Mouse (Mus musculus): ENCODE measurements around the gene Tcn2. TPM values are rescaled to one million over a fixed set of nuclear protein-coding genes. Genes with fewer than 3 reads are reported as not detected.
"Not testable (repeated sequence)": the region's sequence is repeated elsewhere in the genome, so short reads cannot be mapped to it uniquely, and the experiment has no call there.

The Tcn2 gene
- polyA plus RNA-seq, 1 experiment from 2014 or later: 52.1 TPM

GRCm38 (mm10) chr11:3961761-3962160 lies 29.8 kb upstream of the Tcn2 start:
- Histone ChIP-seq H3K4me2 (no peak overlapping the region), H3K27me3 (no peaks in the 10 kb centered on the region), H3K4me3 (no peak overlapping the region), H3K9ac (no peak overlapping the region), H3K9me3 (no peaks in the 10 kb centered on the region), H3K27ac (no peak overlapping the region), H3K36me3 (no peaks in the 10 kb centered on the region), H3K4me1 (peaks cover 16% of the 10 kb centered on the region)
- WGBS: 45% methylated on average over 3 of the region's 3 CpGs
- ATAC-seq (ENCODE audit: borderline replicate concordance, extremely low read depth, low FRiP score, low TSS enrichment): no peak

- WGBS: 37% methylated on average over 2 of the region's 2 CpGs
- H3K4me2 ChIP-seq: no peak overlapping the region
- H3K27me3 ChIP-seq: no peaks in the 10 kb centered on the region
These were observed 28.9 kb upstream of the Tcn2 start for GRCm38 (mm10) chr11:3960901-3961300.

GRCm38 (mm10) chr11:3955371-3955770 lies 23.4 kb upstream of the Tcn2 start:
- H3K36me3 ChIP-seq; H3K4me3 ChIP-seq; H3K4me1 ChIP-seq; ATAC-seq (ENCODE audit: borderline replicate concordance, extremely low read depth, low FRiP score, low TSS enrichment); H3K27me3 ChIP-seq; H3K27ac ChIP-seq; H3K9ac ChIP-seq; H3K9me3 ChIP-seq; H3K4me2 ChIP-seq: not testable (repeated sequence)
- WGBS: 71% methylated on average over 4 of the region's 4 CpGs

More at GRCm38 (mm10) chr11:3960901-3961300, 28.9 kb upstream of the Tcn2 start:
- no peak overlapping the region for H3K9ac ChIP-seq
- no peak overlapping the region for H3K4me3 ChIP-seq
- H3K4me1 ChIP-seq: peaks cover 14% of the 10 kb centered on the region
- no peaks in the 10 kb centered on the region for H3K36me3 ChIP-seq
- no peak for ATAC-seq (ENCODE audit: borderline replicate concordance, extremely low read depth, low FRiP score, low TSS enrichment)
- no peak overlapping the region for H3K27ac ChIP-seq
- H3K9me3 ChIP-seq: no peaks in the 10 kb centered on the region

GRCm38 (mm10) chr11:3954876-3955275 lies 22.9 kb upstream of the Tcn2 start:
- not testable (repeated sequence) for H3K4me1 ChIP-seq; H3K4me3 ChIP-seq; H3K36me3 ChIP-seq; H3K27me3 ChIP-seq; H3K4me2 ChIP-seq; ATAC-seq (ENCODE audit: borderline replicate concordance, extremely low read depth, low FRiP score, low TSS enrichment); H3K9me3 ChIP-seq; H3K27ac ChIP-seq; H3K9ac ChIP-seq
- WGBS: 79% methylated on average over 5 of the region's 5 CpGs

GRCm38 (mm10) chr11:3946386-3946785 lies 14.4 kb upstream of the Tcn2 start:
- WGBS: 23% methylated on average over 1 of the region's 1 CpGs
- H3K4me3 ChIP-seq: no peak overlapping the region
- no peak overlapping the region for H3K27ac ChIP-seq
- no peaks in the 10 kb centered on the region for H3K4me1 ChIP-seq
- H3K9me3 ChIP-seq: no peaks in the 10 kb centered on the region
- H3K36me3 ChIP-seq: no peaks in the 10 kb centered on the region
- no peak overlapping the region for H3K4me2 ChIP-seq
- no peak for ATAC-seq (ENCODE audit: borderline replicate concordance, extremely low read depth, low FRiP score, low TSS enrichment)
- no peak overlapping the region for H3K9ac ChIP-seq
- peaks cover 3% of the 10 kb centered on the region; the same call in 1 of the 2 replicates for H3K27me3 ChIP-seq

GRCm38 (mm10) chr11:3941371-3941770 lies 9.4 kb upstream of the Tcn2 start:
- no peaks in the 10 kb centered on the region for H3K9me3 ChIP-seq
- H3K9ac ChIP-seq: no peak overlapping the region
- 67% methylated on average over 7 of the region's 7 CpGs for WGBS
- H3K36me3 ChIP-seq: no peaks in the 10 kb centered on the region
- peaks cover 2% of the 10 kb centered on the region; the same call in 1 of the 2 replicates for H3K27me3 ChIP-seq
- ATAC-seq (ENCODE audit: borderline replicate concordance, extremely low read depth, low FRiP score, low TSS enrichment): no peak
- no peak overlapping the region for H3K27ac ChIP-seq
- H3K4me2 ChIP-seq: no peak overlapping the region
- H3K4me3 ChIP-seq: no peak overlapping the region
- H3K4me1 ChIP-seq: no peaks in the 10 kb centered on the region

GRCm38 (mm10) chr11:3937321-3937874 lies 5.4 kb upstream of the Tcn2 start:
- 70% methylated on average over 13 of the region's 13 CpGs for WGBS
- H3K36me3 ChIP-seq: no peaks in the 10 kb centered on the region
- H3K9ac ChIP-seq: no peak overlapping the region
- H3K27me3 ChIP-seq: no peaks in the 10 kb centered on the region
- H3K27ac ChIP-seq: no peak overlapping the region
- 0 out of 2 replicates have a peak, but pooled peaks cover 3% of the 10 kb centered on the region for H3K4me1 ChIP-seq
- H3K4me3 ChIP-seq: no peak overlapping the region
- no peak overlapping the region for H3K4me2 ChIP-seq
- ATAC-seq (ENCODE audit: borderline replicate concordance, extremely low read depth, low FRiP score, low TSS enrichment): no peak
- no peaks in the 10 kb centered on the region for H3K9me3 ChIP-seq

- H3K4me2 ChIP-seq: no peak overlapping the region
- H3K27me3 ChIP-seq: no peaks in the 10 kb centered on the region
- H3K4me3 ChIP-seq: no peak overlapping the region
- H3K4me1 ChIP-seq: peaks cover 10% of the 10 kb centered on the region
- no peaks in the 10 kb centered on the region for H3K9me3 ChIP-seq
- no peak for ATAC-seq (ENCODE audit: borderline replicate concordance, extremely low read depth, low FRiP score, low TSS enrichment)
- H3K36me3 ChIP-seq: no peaks in the 10 kb centered on the region
- 78% methylated on average over 3 of the region's 3 CpGs for WGBS
- H3K27ac ChIP-seq: no peak overlapping the region
- no peak overlapping the region for H3K9ac ChIP-seq
These were observed 4.4 kb upstream of the Tcn2 start for GRCm38 (mm10) chr11:3936318-3936717.

GRCm38 (mm10) chr11:3935135-3935534 lies 3.2 kb upstream of the Tcn2 start:
- Histone ChIP-seq H3K4me1 (peaks cover 16% of the 10 kb centered on the region), H3K4me3 (no peak overlapping the region), H3K4me2 (no peak overlapping the region), H3K9ac (no peak overlapping the region), H3K27me3 (no peaks in the 10 kb centered on the region), H3K27ac (no peak overlapping the region), H3K9me3 (no peaks in the 10 kb centered on the region), H3K36me3 (no peaks in the 10 kb centered on the region)
- 67% methylated on average over 4 of the region's 4 CpGs for WGBS
- no peak for ATAC-seq (ENCODE audit: borderline replicate concordance, extremely low read depth, low FRiP score, low TSS enrichment)

- Histone ChIP-seq H3K9ac (no peak overlapping the region), H3K27me3 (no peaks in the 10 kb centered on the region), H3K4me3 (no peak overlapping the region), H3K9me3 (no peaks in the 10 kb centered on the region), H3K36me3 (no peaks in the 10 kb centered on the region), H3K4me1 (peaks cover 16% of the 10 kb centered on the region), H3K4me2 (no peak overlapping the region), H3K27ac (no peak overlapping the region)
- no peak for ATAC-seq (ENCODE audit: borderline replicate concordance, extremely low read depth, low FRiP score, low TSS enrichment)
- WGBS: 90% methylated on average over 9 of the region's 9 CpGs
These were observed 1.9 kb upstream of the Tcn2 start for GRCm38 (mm10) chr11:3933756-3934285.

- Histone ChIP-seq H3K4me2 (peak overlapping the region; percentile 81), H3K4me3 (peak overlapping the region; percentile 49), H3K27me3 (no peaks in the 10 kb centered on the region), H3K36me3 (peaks cover 3% of the 10 kb centered on the region; the same call in 1 of the 2 replicates), H3K9ac (0 out of 2 replicates have a peak overlapping the region, but pooled peaks have one; percentile 37), H3K4me1 (peaks cover 16% of the 10 kb centered on the region), H3K27ac (no peak overlapping the region), H3K9me3 (no peaks in the 10 kb centered on the region)
- no peak for ATAC-seq (ENCODE audit: borderline replicate concordance, extremely low read depth, low FRiP score, low TSS enrichment)
- 31% methylated on average over 6 of the region's 6 CpGs for WGBS
These were observed 1.0 kb downstream of the Tcn2 start for GRCm38 (mm10) chr11:3930931-3931330.

GRCm38 (mm10) chr11:3930019-3930418 lies 1.9 kb downstream of the Tcn2 start:
- no peak for ATAC-seq (ENCODE audit: borderline replicate concordance, extremely low read depth, low FRiP score, low TSS enrichment)
- Histone ChIP-seq H3K4me1 (peaks cover 16% of the 10 kb centered on the region), H3K36me3 (peaks cover 3% of the 10 kb centered on the region; the same call in 1 of the 2 replicates), H3K27me3 (no peaks in the 10 kb centered on the region), H3K9me3 (no peaks in the 10 kb centered on the region), H3K9ac (no peak overlapping the region), H3K27ac (no peak overlapping the region), H3K4me2 (no peak overlapping the region), H3K4me3 (no peak overlapping the region)
- 61% methylated on average over 4 of the region's 4 CpGs for WGBS
